Mouse (Mus musculus) forebrain, embryonic 12.5 days (tissue): ENCODE results near the gene Cfap61. TPM values are rescaled to one million over a fixed set of nuclear protein-coding genes. Genes with fewer than 3 reads are reported as not detected.
A peak's percentile ranks its signal among the peaks of the same experiment; 100 is the strongest.
"Not testable (repeated sequence)": the region's sequence is repeated elsewhere in the genome, so short reads cannot be mapped to it uniquely, and the experiment has no call there.

Source experiments
- ATAC-seq: fragments of 200-750 bp; cut with Nextera tagmentation; 2 replicates; pipeline ENCODE4 v1.8.0; 2017; ENCODE audit warnings: moderate TSS enrichment; ENCODE audit not compliant: low FRiP score
- H3K27ac ChIP-seq: fragments of 300-500 bp; sonication (generic); 2 replicates; pipeline ENCODE4 v1.5.1; 2016; ENCODE audit warnings: mild to moderate bottlenecking
- H3K27me3 ChIP-seq: fragments of 300-500 bp; sonication (generic); 2 replicates; pipeline ENCODE4 v1.6.1; 2016; ENCODE audit warnings: mild to moderate bottlenecking
- H3K36me3 ChIP-seq: fragments of 300-500 bp; sonication (generic); replicated peaks from 2 replicates; pipeline ENCODE4 v1.6.1; 2016; ENCODE audit warnings: mild to moderate bottlenecking
- H3K4me1 ChIP-seq: fragments of 300-500 bp; sonication (generic); 2 replicates; pipeline ENCODE4 v1.6.1; 2016
- H3K4me2 ChIP-seq: fragments of 300-500 bp; sonication (generic); 2 replicates; pipeline ENCODE4 v1.6.1; 2016; ENCODE audit warnings: mild to moderate bottlenecking, moderate library complexity
- H3K4me3 ChIP-seq: fragments of 300-500 bp; sonication (generic); replicated peaks from 2 replicates; pipeline ENCODE4 v1.5.1; 2016; ENCODE audit warnings: mild to moderate bottlenecking
- H3K9ac ChIP-seq: fragments of 300-500 bp; sonication (generic); 2 replicates; pipeline ENCODE4 v1.6.1; 2016; ENCODE audit warnings: mild to moderate bottlenecking
- H3K9me3 ChIP-seq: fragments of 300-500 bp; sonication (generic); 2 replicates; pipeline ENCODE4 v1.6.1; 2016
- WGBS: fragments of 180-500 bp; shearing (Covaris S2); methylation state at CpG from one replicate; pipeline ENCODE4 v1.1.7; 2016; 5-methylcytosine and 5-hydroxymethylcytosine counted together
- polyA plus RNA-seq: library from polyadenylated mRNA; unstranded; fragments of >200 nt; fragmentation: Nextera tagmentation; extraction: Ambion mirVana; gene quantifications from 2 replicates; pipeline ENCODE4 v1.2.1, GENCODE M21; 2016

Gene Cfap61
- polyA plus RNA-seq, 1 experiment from 2014 or later, result 1.2 TPM

- no peak for ATAC-seq
- H3K36me3 ChIP-seq, result peaks cover 13% of the 10 kb centered on the region
- peaks cover 21% of the 10 kb centered on the region for H3K4me1 ChIP-seq
- H3K4me2 ChIP-seq, result peak overlapping the region; percentile 64
- H3K27me3 ChIP-seq, result no peaks in the 10 kb centered on the region
- no peaks in the 10 kb centered on the region for H3K9me3 ChIP-seq
- peak overlapping the region; percentile 99 for H3K4me3 ChIP-seq
- peak overlapping the region; percentile 93 for H3K9ac ChIP-seq
- 38% methylated on average over 12 of the region's 12 CpGs for WGBS
- no peak overlapping the region for H3K27ac ChIP-seq
Observed at GRCm38 (mm10) chr2:145903983-145904616, 30.5 kb upstream of the Cfap61 start.

GRCm38 (mm10) chr2:145905156-145905555 lies 29.4 kb upstream of the Cfap61 start:
- H3K9ac ChIP-seq, result 0 out of 2 replicates have a peak overlapping the region, but pooled peaks have one; percentile 1
- WGBS, result 83% methylated on average over 6 of the region's 6 CpGs
- ATAC-seq, result no peak
- H3K27ac ChIP-seq, result no peak overlapping the region
- H3K4me3 ChIP-seq, result no peak overlapping the region
- H3K9me3 ChIP-seq, result no peaks in the 10 kb centered on the region
- H3K4me1 ChIP-seq, result peaks cover 21% of the 10 kb centered on the region
- peaks cover 18% of the 10 kb centered on the region for H3K36me3 ChIP-seq
- no peak overlapping the region for H3K4me2 ChIP-seq
- no peaks in the 10 kb centered on the region for H3K27me3 ChIP-seq

- peaks cover 25% of the 10 kb centered on the region for H3K36me3 ChIP-seq
- peaks cover 21% of the 10 kb centered on the region for H3K4me1 ChIP-seq
- H3K9me3 ChIP-seq, H3K4me2 ChIP-seq, H3K27me3 ChIP-seq, H3K4me3 ChIP-seq, H3K9ac ChIP-seq, H3K27ac ChIP-seq, ATAC-seq: not testable (repeated sequence)
- 52% methylated on average over 4 of the region's 4 CpGs for WGBS
Observed at GRCm38 (mm10) chr2:145905884-145906283, 28.7 kb upstream of the Cfap61 start.

- H3K4me1 ChIP-seq, result no peaks in the 10 kb centered on the region
Observed at GRCm38 (mm10) chr2:145920941-145921650, 13.5 kb upstream of the Cfap61 start.

GRCm38 (mm10) chr2:145936975-145937374 lies 2.4 kb downstream of the Cfap61 start:
- Histone ChIP-seq H3K9me3 (no peaks in the 10 kb centered on the region), H3K9ac (no peak overlapping the region), H3K4me2 (no peak overlapping the region), H3K27ac (no peak overlapping the region), H3K4me3 (no peak overlapping the region), H3K36me3 (peaks cover 3% of the 10 kb centered on the region), H3K4me1 (peaks cover 7% of the 10 kb centered on the region), H3K27me3 (0 out of 2 replicates have a peak, but pooled peaks cover 7% of the 10 kb centered on the region)
- 84% methylated on average over 8 of the region's 8 CpGs for WGBS
- ATAC-seq, result no peak

More at GRCm38 (mm10) chr2:145920941-145921650, 13.5 kb upstream of the Cfap61 start:
- Histone ChIP-seq H3K27me3 (no peaks in the 10 kb centered on the region), H3K4me2 (no peak overlapping the region), H3K36me3 (peaks cover 78% of the 10 kb centered on the region), H3K27ac (no peak overlapping the region), H3K9me3 (no peaks in the 10 kb centered on the region), H3K9ac (no peak overlapping the region), H3K4me3 (no peak overlapping the region)
- ATAC-seq, result no peak
- 92% methylated on average over 8 of the region's 8 CpGs for WGBS

- H3K4me2 ChIP-seq, result no peak overlapping the region
- ATAC-seq, result no peak
- H3K4me1 ChIP-seq, result peaks cover 16% of the 10 kb centered on the region
- H3K9me3 ChIP-seq, result no peaks in the 10 kb centered on the region
- H3K27me3 ChIP-seq, result 0 out of 2 replicates have a peak, but pooled peaks cover 11% of the 10 kb centered on the region
- 74% methylated on average over 3 of the region's 3 CpGs for WGBS
- no peaks in the 10 kb centered on the region for H3K36me3 ChIP-seq
- H3K9ac ChIP-seq, result no peak overlapping the region
- no peak overlapping the region for H3K4me3 ChIP-seq
- H3K27ac ChIP-seq, result no peak overlapping the region
Observed at GRCm38 (mm10) chr2:145941403-145941802, 6.8 kb downstream of the Cfap61 start.

GRCm38 (mm10) chr2:145944286-145944685 lies 9.7 kb downstream of the Cfap61 start:
- H3K9ac ChIP-seq, result no peak overlapping the region
- H3K27ac ChIP-seq, result no peak overlapping the region
- H3K9me3 ChIP-seq, result no peaks in the 10 kb centered on the region
- no peak overlapping the region for H3K4me2 ChIP-seq
- WGBS, result 61% methylated on average over 3 of the region's 3 CpGs
- H3K4me3 ChIP-seq, result no peak overlapping the region
- peaks cover 22% of the 10 kb centered on the region for H3K4me1 ChIP-seq
- H3K27me3 ChIP-seq, result 0 out of 2 replicates have a peak, but pooled peaks cover 7% of the 10 kb centered on the region
- no peak for ATAC-seq
- H3K36me3 ChIP-seq, result no peaks in the 10 kb centered on the region

GRCm38 (mm10) chr2:145948402-145948954 lies 13.9 kb downstream of the Cfap61 start:
- no peak overlapping the region for H3K4me3 ChIP-seq
- no peaks in the 10 kb centered on the region for H3K9me3 ChIP-seq
- ATAC-seq, result no peak
- 49% methylated on average over 7 of the region's 7 CpGs for WGBS
- H3K4me2 ChIP-seq, result no peak overlapping the region
- H3K27ac ChIP-seq, result no peak overlapping the region
- peaks cover 31% of the 10 kb centered on the region for H3K4me1 ChIP-seq
- no peak overlapping the region for H3K9ac ChIP-seq
- peaks cover 20% of the 10 kb centered on the region for H3K27me3 ChIP-seq
- H3K36me3 ChIP-seq, result no peaks in the 10 kb centered on the region

- Histone ChIP-seq H3K4me1 (peaks cover 22% of the 10 kb centered on the region), H3K27ac (peak overlapping the region; percentile 36; the same call in 1 of the 2 replicates), H3K9me3 (no peaks in the 10 kb centered on the region), H3K4me3 (no peak overlapping the region), H3K9ac (no peak overlapping the region), H3K4me2 (no peak overlapping the region; the same call in 1 of the 2 replicates), H3K36me3 (no peaks in the 10 kb centered on the region), H3K27me3 (peaks cover 23% of the 10 kb centered on the region)
- 24% methylated on average over 11 of the region's 11 CpGs for WGBS
- ATAC-seq, result no peak
Observed at GRCm38 (mm10) chr2:145949475-145950068, 15.0 kb downstream of the Cfap61 start.

- no peaks in the 10 kb centered on the region for H3K9me3 ChIP-seq
- H3K27ac ChIP-seq, result no peak overlapping the region
- H3K4me2 ChIP-seq, result no peak overlapping the region
- 34% methylated on average over 10 of the region's 10 CpGs for WGBS
- H3K9ac ChIP-seq, result no peak overlapping the region
- 0 out of 2 replicates have a peak, but pooled peaks have one; percentile 47 for ATAC-seq
- no peaks in the 10 kb centered on the region for H3K36me3 ChIP-seq
- no peak overlapping the region for H3K4me3 ChIP-seq
- peaks cover 20% of the 10 kb centered on the region for H3K4me1 ChIP-seq
- H3K27me3 ChIP-seq, result peaks cover 23% of the 10 kb centered on the region
Observed at GRCm38 (mm10) chr2:145950239-145950638, 15.7 kb downstream of the Cfap61 start.

- Histone ChIP-seq H3K4me2 (no peak overlapping the region), H3K9ac (no peak overlapping the region), H3K9me3 (no peaks in the 10 kb centered on the region), H3K27me3 (peaks cover 25% of the 10 kb centered on the region), H3K36me3 (no peaks in the 10 kb centered on the region), H3K4me3 (no peak overlapping the region), H3K27ac (no peak overlapping the region), H3K4me1 (peaks cover 23% of the 10 kb centered on the region)
- no peak for ATAC-seq
- WGBS, result 94% methylated on average over 5 of the region's 5 CpGs
Observed at GRCm38 (mm10) chr2:145952726-145953125, 18.1 kb downstream of the Cfap61 start.

GRCm38 (mm10) chr2:145955844-145956243 lies 21.3 kb downstream of the Cfap61 start:
- H3K4me2 ChIP-seq, result no peak overlapping the region
- no peak overlapping the region for H3K27ac ChIP-seq
- no peak overlapping the region for H3K9ac ChIP-seq
- peak; percentile 43; the same call in 1 of the 2 replicates for ATAC-seq
- H3K4me1 ChIP-seq, result peaks cover 13% of the 10 kb centered on the region
- 28% methylated on average over 10 of the region's 10 CpGs for whole genome bisulfite sequencing
- no peaks in the 10 kb centered on the region for H3K36me3 ChIP-seq
- no peaks in the 10 kb centered on the region for H3K9me3 ChIP-seq
- H3K27me3 ChIP-seq, result peaks cover 20% of the 10 kb centered on the region
- no peak overlapping the region for H3K4me3 ChIP-seq
